Mouse (Mus musculus) lung, postnatal 25 days (tissue): ENCODE data around the gene N6amt1.

Experiments used
- DNase-seq: peaks from one replicate; pipeline ENCODE4 v3.0.0; 2022; ENCODE audit warnings: low spot score

N6amt1 gene

DNA sequence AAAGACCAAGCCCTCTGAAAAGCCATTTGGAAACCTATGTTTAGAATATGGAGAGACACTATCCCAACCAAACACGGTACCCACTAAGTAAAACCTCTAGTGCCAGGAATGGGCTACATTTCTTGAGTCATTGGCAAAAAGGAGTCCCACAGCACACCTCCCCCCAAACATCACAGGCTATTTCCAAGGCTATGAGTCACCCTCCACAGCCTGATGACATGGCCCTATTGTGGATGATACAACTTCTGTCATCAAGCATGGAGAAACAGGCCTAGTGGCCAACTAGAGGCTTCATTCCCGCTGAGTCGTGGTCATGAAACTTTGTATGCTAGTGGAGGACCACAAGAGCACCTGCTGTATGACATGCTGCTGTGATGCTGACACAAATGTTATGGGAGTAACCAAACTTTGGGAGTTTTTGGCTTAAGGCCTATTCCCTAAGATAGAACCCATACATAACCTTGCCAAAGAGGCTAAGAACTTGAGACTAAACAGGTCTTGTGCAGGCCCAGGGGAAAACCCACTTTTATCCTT is 33.5 kb downstream of the N6amt1 start:
- no peak for DNase-seq

DNA sequence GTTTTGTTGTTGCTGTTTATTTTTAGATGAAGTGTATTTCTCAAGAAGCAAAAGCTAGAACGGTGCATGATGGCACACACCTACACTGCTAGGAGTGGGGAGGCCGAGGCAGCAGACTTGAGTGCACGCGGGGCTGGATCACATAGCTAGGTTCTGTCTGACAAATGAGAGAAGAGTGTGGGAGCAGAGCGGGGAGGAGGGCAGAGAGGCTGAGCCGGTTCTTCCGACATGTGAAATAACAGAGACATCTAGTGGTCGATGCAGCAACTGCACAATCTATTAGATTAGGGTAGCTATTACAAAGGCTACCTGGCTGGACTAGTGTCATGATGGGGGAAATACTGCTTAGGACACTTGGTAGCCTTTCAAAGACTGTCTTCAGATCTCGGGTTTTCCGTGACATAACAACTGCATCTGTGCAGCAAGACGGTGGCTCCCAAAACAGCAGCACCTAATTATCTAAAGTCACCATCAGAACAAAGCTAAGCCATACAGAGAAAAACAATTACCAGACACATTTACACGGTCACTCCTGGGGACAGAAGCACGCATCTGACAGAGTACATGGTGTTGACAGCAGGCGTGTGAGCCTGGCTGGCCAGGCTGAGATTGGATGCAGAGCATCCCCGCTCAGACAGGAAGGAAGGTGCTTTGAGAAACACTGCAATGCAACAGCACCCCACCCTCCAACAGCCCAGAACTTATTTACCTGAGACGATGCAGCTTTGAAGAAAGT is 40.0 kb downstream of the N6amt1 start:
- peak; percentile 52 for DNase-seq

DNA sequence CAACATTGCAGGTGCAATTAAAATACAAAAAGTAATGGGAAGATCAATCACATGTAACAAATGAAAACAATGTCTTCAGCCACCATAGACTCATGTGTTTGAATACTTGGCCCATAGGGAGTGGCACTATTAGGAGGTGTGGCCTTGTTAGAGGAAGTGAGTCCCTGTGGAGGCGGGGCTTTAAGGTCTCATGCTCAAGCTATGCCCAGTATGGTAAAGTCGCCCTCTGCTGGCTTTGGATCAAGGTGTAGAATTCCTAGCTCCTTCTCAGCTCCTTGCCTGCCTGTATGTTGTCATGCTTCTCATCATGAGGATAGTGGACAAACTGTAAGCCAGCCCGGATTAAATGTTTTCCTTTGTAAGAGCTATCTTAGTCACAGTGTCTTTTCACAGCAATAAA is 51.0 kb downstream of the N6amt1 start:
- peak; percentile 9 for DNase-seq
